Mouse (Mus musculus): ENCODE measurements around the gene Specc1.

Specc1 gene

GRCm38 (mm10) chr11:62015071-62015654, 58.6 kb downstream of the Specc1 start:
- CTCF ChIA-PET = no interaction called here

DNA sequence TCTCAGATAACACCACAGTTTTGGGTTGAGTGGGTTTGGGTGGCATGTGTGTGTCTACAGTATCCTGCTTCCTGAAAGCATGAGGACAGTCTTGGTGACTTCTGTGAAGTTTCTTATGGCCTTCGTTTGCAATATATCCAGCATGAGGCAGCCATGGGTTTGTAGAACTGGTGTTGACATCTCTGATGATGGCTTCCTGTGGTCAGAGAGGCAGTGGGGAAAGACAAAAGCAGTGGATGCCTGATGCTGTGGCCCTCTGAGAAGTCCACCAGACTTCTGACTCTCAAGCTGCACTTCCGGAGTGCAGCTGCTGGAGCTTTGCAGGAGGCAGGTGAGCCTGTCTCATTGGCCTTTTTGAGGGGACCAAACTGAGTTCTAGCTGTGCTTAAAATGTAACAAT, 60.4 kb downstream of the Specc1 start:
- CTCF ChIA-PET = no interaction called here

DNA sequence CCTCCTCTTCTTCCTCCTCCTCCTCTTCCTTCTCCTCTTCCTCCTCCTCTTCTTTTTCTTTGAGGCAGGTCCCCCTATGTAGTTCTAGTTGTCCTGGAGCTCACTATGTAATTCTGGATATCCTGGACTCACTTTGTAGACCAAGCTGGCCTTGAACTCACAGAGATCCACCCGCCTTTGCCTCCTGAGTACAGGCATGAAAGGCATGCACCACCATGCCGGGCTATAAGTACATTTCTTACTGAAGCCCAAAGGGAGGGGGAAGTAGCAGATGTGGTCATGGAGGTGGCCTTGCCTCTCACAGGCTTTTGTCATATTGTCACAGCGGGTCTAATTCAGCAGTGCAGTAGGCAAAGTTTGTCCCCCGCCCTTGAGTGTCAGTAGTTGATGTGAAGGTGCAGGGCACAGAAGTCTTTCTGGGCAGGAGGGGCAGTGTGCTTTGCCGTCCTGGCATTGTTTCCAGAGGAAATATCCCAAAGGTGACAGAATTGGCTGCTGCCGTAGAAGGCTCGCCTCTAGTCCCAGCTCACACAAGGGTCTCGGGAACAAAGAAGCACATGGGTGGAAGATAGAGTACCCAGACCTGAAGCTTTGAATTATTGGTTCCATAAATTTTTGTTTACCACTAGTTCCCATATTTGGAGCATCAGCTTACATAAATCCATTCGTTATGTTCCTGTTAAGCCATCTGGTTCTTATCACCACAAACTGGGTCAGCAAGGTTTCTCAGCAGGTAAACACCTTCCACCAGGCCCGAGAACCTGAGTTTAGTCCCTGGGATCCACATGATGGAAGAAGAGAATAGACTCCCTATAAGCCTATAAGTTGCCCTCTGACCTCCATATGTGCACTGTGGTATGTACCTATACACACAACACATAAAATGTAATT, 62.0 kb downstream of the Specc1 start:
- CTCF ChIA-PET = no interaction called here

- CTCF ChIA-PET = no interaction called here
Observed at GRCm38 (mm10) chr11:62019857-62020256, 63.3 kb downstream of the Specc1 start.

DNA sequence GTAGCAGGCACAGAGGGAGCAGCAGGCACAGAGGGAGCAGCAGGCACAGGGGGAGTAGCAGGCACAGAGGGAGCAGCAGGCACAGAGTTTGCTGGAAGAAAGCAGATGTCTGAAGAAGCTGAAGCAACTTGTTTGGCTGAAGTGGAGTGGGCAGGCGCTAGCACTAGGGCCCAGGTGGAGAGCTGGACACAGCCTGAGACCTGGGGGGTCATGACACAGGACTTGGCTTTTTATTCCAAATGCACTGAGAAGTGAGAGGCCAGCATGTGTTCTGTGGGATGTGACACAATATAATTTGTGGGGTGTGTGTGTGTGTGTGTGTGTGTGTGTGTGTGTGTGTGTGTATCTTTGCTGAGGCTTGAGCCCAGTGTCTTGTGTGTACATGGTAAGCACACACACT, 64.3 kb downstream of the Specc1 start:
- CTCF ChIA-PET = no interaction called here

DNA sequence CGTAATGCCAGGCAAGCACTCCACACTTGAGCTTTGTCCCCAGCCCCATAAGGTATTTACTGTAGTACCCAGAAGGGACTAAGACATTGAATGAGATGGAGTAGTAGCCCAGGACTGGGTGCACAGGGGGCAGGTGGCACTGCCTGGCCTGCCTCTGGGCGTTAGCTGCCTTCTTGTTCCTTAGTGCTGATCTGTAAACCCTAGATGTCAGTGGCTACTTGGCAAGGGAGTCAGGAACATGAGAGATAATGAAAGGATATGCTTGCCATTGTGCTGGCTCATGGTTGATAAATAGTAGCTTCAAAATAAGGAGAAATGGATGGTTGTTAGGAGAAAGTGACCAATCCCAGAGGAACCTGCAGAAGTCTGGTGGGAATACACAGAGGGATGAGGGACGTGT, 65.5 kb downstream of the Specc1 start:
- CTCF ChIA-PET = no interaction called here

GRCm38 (mm10) chr11:62022718-62023493, 66.3 kb downstream of the Specc1 start:
- CTCF ChIA-PET = no interaction called here

DNA sequence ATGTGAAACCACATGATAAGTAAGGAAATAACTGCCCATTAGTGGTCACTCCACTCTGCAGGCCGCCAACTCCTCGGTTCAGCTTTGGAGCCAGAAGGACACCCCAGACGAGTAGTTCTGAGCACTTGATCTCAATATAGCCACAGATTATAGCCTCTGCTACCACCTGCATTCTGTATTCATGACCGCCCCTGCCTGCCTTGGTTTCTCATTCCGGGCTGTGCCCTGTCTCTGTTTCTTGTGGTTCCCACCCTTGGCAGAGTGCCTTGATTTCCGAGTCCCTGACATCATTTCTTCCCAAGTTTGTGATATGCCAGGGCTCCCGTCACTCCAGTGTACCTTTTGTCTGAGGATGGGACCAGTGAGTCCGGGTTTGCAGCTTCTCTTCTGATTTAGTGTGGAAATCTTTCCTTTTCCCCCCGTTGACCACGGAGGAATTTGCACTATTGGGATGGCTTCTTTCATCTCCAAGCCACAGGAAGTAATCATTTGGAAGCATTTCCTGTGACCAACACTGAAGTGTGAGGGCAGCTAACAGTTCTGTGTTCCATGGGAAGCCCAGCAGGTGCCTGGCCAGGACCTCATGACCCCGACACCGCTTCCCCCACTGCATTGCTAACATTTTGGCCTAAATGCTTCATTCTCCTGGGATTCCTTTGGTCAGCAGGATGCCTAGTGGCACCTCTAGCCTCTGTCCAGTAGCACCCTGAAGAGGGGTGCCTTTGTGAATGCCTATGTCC, 67.1 kb downstream of the Specc1 start:
- CTCF ChIA-PET = no interaction called here

- CTCF ChIA-PET = no interaction called here
Observed at GRCm38 (mm10) chr11:62024234-62024601, 67.7 kb downstream of the Specc1 start.

DNA sequence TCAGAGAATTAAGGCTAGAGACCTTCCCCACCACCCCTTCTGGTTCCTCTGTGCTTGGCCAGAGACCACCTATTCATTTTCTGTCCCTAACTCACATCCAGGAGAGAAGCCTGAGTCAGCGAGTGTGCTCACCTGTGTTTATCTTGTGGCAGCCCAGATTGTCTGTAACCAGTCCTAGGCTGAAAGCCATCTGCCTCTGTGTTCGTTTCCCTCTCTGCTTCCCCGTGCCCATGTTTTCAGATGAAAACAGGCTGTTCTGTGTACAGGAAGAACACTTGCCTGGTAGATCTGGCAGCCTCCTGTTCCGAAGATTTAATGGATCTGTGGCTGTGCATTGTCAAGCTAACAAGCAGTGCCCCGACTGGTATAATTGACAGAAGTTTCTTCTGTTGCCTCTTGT, 68.4 kb downstream of the Specc1 start:
- CTCF ChIA-PET = no interaction called here

DNA sequence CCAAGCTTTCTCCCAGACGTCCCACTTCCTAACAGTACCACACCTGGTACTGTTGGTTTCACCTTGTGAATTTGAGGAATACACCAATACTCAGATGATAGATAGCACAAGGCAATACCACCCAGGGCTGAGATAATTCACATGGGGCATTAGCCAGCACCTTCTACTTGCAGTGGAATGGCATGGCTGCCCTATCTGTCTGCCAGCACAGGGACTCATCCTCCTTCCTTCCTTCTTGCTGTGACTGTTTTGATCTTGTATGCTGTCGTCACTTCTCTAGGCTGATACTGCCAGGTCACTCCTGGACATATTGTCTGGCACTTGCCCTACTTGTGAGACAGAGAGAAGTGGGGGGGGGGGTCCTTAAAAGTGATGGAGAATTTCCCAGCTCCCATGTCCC, 69.2 kb downstream of the Specc1 start:
- CTCF ChIA-PET = no interaction called here

- CTCF ChIA-PET = no interaction called here
Observed at GRCm38 (mm10) chr11:62026345-62026815, 69.8 kb downstream of the Specc1 start.

- CTCF ChIA-PET = no interaction called here
Observed at GRCm38 (mm10) chr11:62027271-62027670, 70.7 kb downstream of the Specc1 start.

DNA sequence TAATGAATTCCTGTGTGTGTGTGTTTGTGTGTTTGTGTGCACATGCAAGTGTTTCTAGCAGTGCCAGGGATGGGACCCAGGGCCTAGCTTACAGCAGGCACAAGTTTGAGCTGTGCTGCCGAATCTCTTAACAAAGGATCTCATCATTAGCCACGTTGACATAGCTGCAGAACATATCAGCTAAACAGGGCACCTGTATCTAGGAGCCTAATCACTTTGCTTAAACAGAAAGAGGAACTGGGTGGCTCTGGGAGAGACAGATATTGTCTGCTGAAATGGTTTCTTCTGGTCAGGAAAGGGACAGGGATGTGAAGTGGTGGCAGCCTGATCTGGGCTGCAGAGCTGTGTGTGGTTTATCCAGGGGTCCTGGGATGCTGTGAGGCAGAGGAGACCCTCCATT, 71.1 kb downstream of the Specc1 start:
- CTCF ChIA-PET = no interaction called here

DNA sequence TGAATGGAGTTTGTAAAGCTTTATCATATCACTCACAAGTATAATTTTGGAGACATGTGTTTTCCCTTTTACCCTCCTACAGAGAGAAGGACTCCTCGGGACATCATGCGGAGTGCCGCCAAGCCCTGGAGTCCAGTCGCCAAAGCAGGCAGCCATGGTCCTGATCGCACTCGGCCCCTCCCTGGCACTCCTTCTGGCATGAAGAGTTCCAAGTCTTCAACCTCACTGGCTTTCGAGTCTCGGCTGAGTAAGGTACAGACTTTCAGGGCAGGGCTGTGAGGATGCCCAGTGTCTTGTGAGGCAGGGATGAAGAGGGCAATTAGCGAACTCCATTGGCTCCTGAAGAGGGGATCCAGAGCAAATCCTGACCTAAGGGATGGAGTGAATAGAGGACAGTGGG, 72.6 kb downstream of the Specc1 start:
- CTCF ChIA-PET = no interaction called here

- CTCF ChIA-PET = interaction anchor here (0.7 kb wide), 1 partner anchor 370 kb away, joined by 4 read pairs; no protein-coding TSS in a partner anchor
Observed at GRCm38 (mm10) chr11:62034564-62034963, 78.0 kb downstream of the Specc1 start.

DNA sequence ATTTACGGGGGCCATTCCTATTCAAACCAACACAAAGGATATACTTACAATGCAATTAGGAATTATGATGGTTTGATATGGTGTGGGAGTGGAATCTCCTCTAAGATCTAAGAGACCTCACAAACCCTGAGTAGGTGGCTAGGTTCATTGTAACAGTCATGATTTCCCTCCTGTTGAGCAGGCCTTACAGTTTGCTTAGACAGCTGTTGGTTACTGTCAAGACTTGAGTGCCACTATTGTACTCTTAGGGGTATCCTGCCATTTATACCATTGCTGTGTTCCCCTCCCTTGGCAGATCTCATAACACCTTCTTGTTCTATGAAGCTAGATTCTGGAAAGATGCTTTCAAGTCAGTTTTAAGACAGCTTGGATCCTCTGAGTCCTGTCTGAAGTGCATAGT, 78.7 kb downstream of the Specc1 start:
- CTCF ChIA-PET = no interaction called here

- CTCF ChIA-PET = no interaction called here
Observed at GRCm38 (mm10) chr11:62040122-62040521, 83.6 kb downstream of the Specc1 start.

- CTCF ChIA-PET = no interaction called here
Observed at GRCm38 (mm10) chr11:62044627-62045026, 88.1 kb downstream of the Specc1 start.

DNA sequence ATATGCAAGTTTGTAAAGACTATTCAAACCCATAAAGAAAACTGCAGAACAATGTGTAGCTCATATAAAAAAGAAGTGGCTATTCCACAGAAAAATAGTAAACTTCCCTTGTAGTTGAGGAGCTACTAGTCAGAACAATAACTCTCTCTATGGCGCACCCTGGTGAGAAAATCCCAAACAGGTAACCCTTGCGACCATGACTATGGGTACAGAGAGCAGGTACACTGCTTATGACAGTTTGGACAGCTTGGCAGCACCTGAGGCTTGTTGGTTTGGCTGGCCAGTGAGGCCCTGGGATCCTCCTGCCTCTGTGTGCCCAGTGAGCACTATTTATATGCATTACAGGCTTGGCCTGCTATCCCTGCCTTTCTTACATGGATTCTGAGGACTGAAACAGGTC, 89.4 kb downstream of the Specc1 start:
- CTCF ChIA-PET = no interaction called here

- CTCF ChIA-PET = interaction anchor here (0.8 kb wide), 1 partner anchor 62 kb away, joined by 3 read pairs; no protein-coding TSS in a partner anchor
Observed at GRCm38 (mm10) chr11:62047817-62048640, 91.5 kb downstream of the Specc1 start.

Measured in spleen, embryonic (tissue).